Mouse (Mus musculus) macrophage (primary cell): ENCODE results near the gene Adamts20. TPM values are rescaled to one million over a fixed set of nuclear protein-coding genes. Genes with fewer than 3 reads are reported as not detected.

Experiments used
- H3K27ac ChIP-seq: fragments of 350-480 bp; formaldehyde crosslinking; 2 replicates; pipeline ENCODE4 v1.9.0; 2021
- H3K36me3 ChIP-seq: fragments of 350-480 bp; formaldehyde crosslinking; 2 replicates; pipeline ENCODE4 v1.9.0; 2021; ENCODE audit errors: inconsistent target
- H3K4me3 ChIP-seq: fragments of 350-480 bp; formaldehyde crosslinking; 2 replicates; pipeline ENCODE4 v1.9.0; 2021; ENCODE audit errors: inconsistent target
- H3K79me2 ChIP-seq: fragments of 350-480 bp; formaldehyde crosslinking; 2 replicates; pipeline ENCODE4 v1.9.0; 2021; ENCODE audit errors: inconsistent target
- WGBS: methylation state at CpG from one replicate; pipeline ENCODE4 v1.1.7; 2026; ENCODE audit warnings: inconsistent platforms; ENCODE audit not compliant: missing documents; 5-methylcytosine and 5-hydroxymethylcytosine counted together
- polyA plus RNA-seq: library from polyadenylated mRNA; stranded (reverse); fragments of 250-400 nt; gene quantifications from 3 replicates; pipeline ENCODE4 v1.2.4, GENCODE M21; 2018; ENCODE audit warnings: inconsistent platforms

The Adamts20 gene
- polyA plus RNA-seq, 1 experiment from 2014 or later = not detected

DNA sequence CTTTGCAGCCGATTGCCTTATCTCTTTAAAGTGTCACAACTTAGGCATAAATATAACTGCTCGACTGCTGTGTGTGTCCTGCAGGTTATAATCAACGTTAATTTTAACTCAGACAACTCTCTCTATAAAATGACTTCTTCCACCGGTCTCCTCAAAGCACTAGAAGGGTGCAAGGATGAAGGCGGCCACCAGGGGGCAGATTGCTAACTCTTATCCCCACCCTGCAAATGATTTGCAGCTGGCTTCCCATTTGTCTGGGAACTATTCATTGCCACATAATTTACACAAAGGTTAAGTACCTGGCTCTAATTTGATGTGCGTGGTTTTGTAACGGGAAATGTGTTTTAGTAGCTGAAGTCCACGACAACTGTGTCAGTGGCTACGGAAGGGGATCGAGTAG lies 122.9 kb downstream of the Adamts20 start:
- 62% methylated on average over 10 of the region's 10 CpGs for WGBS
- Histone ChIP-seq H3K36me3 (no peaks in the 10 kb centered on the region), H3K4me3 (no peak overlapping the region), H3K79me2 (no peaks in the 10 kb centered on the region), H3K27ac (no peak overlapping the region)

DNA sequence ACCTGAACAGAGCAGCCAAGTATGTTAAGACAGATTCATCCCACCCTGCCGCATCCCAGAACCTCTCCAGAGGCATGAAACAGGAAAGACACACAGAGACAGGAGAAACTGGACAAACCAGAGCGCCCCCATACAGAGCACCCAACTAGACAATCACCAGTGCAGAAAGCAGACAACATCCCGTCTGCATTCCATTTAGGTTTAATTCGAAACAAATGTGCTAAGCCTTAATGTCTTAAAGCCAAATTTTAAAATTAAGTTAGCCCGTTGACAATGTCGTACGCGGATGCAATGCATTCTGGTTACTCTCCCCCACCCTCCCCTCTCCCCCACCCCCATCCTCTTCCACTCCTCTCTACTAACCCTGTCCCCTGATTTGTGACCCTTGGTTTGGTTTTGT lies 126.2 kb downstream of the Adamts20 start:
- no peak overlapping the region for H3K4me3 ChIP-seq
- 96% methylated on average over 7 of the region's 8 CpGs for WGBS
- H3K79me2 ChIP-seq = no peaks in the 10 kb centered on the region
- no peaks in the 10 kb centered on the region for H3K36me3 ChIP-seq
- no peak overlapping the region for H3K27ac ChIP-seq

DNA sequence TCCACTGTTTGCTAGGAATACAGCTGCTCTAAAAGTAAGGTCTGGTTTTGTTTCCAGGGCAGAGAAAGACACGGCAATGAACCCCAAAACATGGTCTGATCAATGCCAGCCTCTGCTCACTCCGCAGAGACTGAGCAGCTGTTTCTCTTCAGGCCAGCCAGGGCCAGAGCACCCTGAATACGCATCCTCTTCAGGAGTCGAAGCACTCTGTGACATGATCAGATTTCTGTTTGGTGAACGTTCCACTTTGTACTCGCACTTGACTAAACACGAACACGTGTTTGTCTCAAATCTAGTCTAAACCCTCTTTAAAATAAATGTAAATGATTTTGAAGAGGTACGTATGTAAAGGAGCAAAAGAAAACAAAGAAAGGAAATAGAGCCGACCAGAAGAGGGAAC lies 130.6 kb downstream of the Adamts20 start:
- 81% methylated on average over 10 of the region's 10 CpGs for WGBS
- H3K79me2 ChIP-seq = no peaks in the 10 kb centered on the region
- no peaks in the 10 kb centered on the region for H3K36me3 ChIP-seq
- H3K4me3 ChIP-seq = no peak overlapping the region
- no peak overlapping the region for H3K27ac ChIP-seq

DNA sequence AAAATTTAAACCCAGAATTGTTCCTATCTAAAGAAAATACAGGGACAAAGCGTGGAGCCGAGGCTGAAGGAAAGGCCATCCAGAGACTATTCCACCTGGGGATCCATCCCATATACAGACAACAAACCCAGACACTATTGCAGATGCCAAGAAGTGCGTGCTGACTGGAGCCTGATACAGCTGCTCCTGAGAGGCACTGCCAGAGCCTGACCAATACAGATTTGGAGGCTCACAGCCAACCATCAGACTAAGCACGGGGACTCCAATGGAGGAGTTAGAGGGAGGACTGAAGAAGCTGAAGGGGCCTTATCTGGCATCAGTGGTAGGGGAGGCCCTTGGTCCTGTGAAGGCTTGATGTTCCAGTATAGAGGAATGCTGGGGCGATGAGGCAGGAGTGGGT lies 138.6 kb downstream of the Adamts20 start:
- Histone ChIP-seq H3K79me2 (no peaks in the 10 kb centered on the region), H3K4me3 (no peak overlapping the region), H3K27ac (no peak overlapping the region), H3K36me3 (no peaks in the 10 kb centered on the region)
- WGBS = 92% methylated on average over 5 of the region's 5 CpGs

DNA sequence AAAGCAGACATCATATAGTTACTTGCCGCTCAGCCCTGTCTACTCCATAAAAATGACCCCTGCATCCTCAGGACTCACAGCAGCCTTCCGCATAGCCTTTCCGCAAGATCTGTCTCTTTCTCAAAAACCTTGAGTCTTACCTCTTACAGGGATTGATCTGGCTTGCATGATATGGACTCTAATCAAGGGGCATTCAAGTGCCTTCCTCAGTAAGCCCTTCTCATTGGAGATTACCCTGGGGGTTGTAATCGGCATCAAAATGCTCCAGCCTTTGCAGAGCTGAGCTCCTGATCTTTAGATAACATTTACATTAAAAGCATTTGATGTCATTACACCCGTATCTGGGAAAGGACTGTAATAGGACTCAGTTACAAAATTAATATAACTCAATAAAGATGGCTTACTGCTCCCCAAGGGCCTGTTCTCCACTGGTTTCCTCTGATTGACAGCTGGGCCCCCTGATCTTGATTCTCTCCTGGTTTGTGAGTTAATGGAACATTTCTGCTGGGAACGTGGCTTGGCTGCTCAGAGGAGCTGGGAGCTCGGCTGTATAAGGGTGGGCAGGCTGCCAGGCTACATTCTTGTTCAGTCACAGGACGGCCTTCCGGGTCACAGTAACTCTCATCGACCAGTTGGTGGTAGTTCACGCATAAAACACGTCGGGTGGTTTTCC lies 139.6 kb downstream of the Adamts20 start:
- H3K27ac ChIP-seq = no peak overlapping the region
- H3K4me3 ChIP-seq = no peak overlapping the region
- WGBS = 92% methylated on average over 13 of the region's 13 CpGs
- no peaks in the 10 kb centered on the region for H3K79me2 ChIP-seq
- no peaks in the 10 kb centered on the region for H3K36me3 ChIP-seq

DNA sequence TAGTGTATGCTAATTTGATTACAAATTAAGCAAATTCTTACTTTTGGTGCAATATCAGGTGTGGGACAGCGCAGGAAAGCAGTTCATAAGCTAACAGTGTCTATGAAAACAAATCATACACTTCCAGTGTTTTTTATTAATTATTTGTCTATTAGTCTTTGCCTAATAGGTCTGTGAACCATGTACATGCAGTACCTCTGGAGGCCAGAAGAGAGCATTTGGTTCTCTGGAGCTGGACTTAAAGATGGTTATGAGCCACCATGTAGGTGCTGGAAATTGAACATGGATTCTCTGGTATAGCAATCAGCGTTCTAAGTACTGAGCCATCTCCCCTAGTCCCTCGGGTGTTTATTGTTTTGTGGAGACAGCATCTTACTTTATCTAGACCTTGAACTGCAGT lies 149.0 kb downstream of the Adamts20 start:
- Histone ChIP-seq H3K79me2 (no peaks in the 10 kb centered on the region), H3K4me3 (no peak overlapping the region), H3K36me3 (no peaks in the 10 kb centered on the region), H3K27ac (no peak overlapping the region)
- WGBS = 94% methylated on average over 3 of the region's 3 CpGs

DNA sequence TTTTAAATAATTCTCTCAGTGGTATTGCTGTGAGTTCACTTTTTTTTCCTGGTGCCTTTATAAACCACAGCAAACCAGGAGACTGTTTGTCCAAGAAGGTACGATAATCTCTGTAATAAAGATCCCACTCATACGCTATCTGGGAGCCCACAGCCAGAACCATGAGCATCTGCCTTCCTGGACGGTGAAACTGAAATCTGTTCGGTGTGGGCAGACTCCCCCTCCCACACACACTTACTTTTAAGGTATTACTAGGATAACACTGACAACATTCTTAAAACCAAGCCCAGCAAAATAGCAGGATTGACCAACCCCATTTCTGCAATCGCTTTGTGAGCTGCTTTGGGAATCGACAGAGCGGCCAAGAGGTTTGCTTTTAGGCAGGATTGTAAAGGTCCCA lies 155.5 kb downstream of the Adamts20 start:
- no peak overlapping the region for H3K4me3 ChIP-seq
- H3K27ac ChIP-seq = no peak overlapping the region
- H3K36me3 ChIP-seq = no peaks in the 10 kb centered on the region
- H3K79me2 ChIP-seq = no peaks in the 10 kb centered on the region
- 89% methylated on average over 7 of the region's 7 CpGs for WGBS

DNA sequence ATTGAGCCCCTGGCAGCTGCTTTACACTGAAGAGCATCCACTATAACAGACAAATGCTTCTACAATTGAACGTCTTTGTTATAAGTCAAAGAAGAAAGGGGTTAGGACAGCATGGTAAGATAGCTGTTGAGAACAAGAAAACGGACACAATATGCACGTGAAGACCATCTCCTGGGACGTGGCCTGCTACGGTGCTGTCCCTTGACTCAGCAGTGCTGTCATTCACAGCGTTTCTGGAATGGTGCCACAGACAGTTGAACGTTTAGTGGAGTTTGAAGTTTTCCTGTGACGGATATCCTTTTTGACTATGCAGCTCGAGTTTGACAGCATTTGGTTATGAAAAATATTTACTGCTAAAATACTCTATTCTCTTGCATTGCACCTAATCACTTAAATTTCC lies 157.3 kb downstream of the Adamts20 start:
- no peak overlapping the region for H3K4me3 ChIP-seq
- no peaks in the 10 kb centered on the region for H3K36me3 ChIP-seq
- no peaks in the 10 kb centered on the region for H3K79me2 ChIP-seq
- WGBS = 38% methylated on average over 9 of the region's 9 CpGs
- no peak overlapping the region for H3K27ac ChIP-seq

DNA sequence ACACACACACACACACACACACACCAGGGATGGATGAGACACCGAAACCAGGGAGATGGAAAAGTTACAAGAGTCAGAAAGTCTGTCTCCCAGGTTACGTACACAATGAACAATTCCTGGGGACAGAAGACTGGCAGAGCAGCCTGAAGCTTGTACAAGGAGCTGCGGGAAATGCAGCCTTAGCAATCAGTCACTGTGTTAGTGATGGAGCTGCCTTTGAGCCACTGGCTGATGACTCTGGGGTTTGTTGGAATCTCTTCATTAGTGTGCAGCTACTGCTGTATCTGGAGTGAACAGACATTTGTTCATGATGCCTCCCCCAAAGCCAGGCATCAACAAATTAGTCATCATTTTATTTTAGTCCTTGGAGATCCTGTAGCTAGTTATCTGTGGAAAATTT lies 162.1 kb downstream of the Adamts20 start:
- H3K79me2 ChIP-seq = no peaks in the 10 kb centered on the region
- no peak overlapping the region for H3K27ac ChIP-seq
- WGBS = 94% methylated on average over 3 of the region's 3 CpGs
- no peak overlapping the region for H3K4me3 ChIP-seq
- H3K36me3 ChIP-seq = no peaks in the 10 kb centered on the region

DNA sequence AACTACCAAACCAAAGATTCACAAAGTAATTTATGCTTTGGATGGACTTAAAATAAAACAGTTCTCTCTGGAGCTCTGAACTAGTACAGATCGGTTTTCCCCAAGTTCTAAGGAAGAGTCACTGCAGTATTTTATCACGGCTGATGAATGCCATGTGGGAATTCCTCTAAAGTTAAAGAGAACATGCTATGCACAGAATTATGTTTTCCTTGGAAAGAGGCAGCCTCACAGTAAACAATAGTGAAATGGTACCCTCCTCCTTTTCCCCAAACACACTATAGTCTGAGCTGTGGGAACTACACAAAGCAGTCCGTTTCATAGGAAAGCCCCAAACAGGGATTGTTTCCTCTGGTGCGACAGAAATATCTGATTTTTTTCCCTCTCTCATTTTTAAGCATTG lies 171.1 kb downstream of the Adamts20 start:
- H3K4me3 ChIP-seq = no peak overlapping the region
- WGBS = 87% methylated on average over 4 of the region's 4 CpGs
- no peaks in the 10 kb centered on the region for H3K36me3 ChIP-seq
- no peak overlapping the region for H3K27ac ChIP-seq
- H3K79me2 ChIP-seq = no peaks in the 10 kb centered on the region

DNA sequence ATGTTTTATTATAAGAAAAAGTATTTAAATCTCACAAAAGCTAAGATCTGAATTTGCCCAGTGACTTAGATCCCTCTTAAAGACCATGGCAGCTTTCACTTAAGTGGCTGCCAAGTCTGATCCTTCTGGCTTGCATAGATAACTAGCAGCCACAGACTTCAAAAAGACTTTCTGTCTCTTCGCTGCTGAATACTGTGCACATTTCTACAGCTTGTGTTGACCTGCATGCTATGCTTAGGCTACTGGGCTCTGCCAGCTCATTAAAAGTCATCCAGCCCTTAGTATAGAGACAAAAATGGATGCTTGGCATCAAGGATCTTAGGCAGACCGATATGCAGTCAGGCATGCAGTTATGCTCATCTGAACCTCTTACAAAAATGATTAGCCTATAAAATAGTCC lies 177.2 kb downstream of the Adamts20 start:
- Histone ChIP-seq H3K36me3 (no peaks in the 10 kb centered on the region), H3K27ac (no peak overlapping the region), H3K4me3 (no peak overlapping the region), H3K79me2 (no peaks in the 10 kb centered on the region)
- WGBS = 94% methylated on average over 2 of the region's 2 CpGs

DNA sequence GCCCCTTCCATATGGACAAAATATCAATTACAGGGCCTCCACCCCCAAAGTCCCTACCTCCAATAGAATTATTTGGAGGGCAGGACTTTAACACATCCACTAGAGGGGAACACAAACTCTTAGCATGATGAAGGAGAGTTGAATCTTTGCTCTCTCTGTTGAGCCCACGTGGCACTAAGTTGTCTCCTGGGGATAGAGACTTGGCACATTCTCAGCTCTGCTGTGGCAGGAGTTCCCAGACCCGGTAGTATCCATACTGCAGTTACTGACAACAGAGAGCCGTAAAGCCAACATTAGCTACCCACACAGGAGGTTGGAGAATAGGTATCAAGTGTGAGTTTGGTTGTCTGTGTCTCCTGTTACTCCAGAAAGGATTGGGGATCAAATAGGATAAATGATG lies 177.7 kb downstream of the Adamts20 start:
- Histone ChIP-seq H3K27ac (no peak overlapping the region), H3K79me2 (no peaks in the 10 kb centered on the region), H3K4me3 (no peak overlapping the region), H3K36me3 (no peaks in the 10 kb centered on the region)
- WGBS = 90% methylated on average over 3 of the region's 3 CpGs

DNA sequence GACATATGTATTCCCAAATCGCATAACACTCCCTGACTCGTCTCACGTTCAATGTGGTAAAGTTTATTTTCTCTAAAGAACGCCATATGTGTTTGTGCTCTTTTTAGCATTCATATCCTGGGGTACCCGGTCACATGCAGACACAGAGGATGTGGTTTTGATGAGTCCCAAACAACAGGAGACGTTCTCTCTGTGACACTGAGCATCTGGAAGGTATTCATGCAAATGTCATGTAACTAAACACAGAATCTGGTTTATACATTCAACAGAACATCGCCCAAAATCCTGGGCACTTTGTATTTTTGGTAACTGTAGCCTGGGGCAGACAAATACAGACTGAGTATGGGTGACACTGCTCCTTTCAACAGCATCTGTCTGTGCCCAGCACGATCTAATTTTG lies 188.8 kb downstream of the Adamts20 start:
- Histone ChIP-seq H3K36me3 (no peaks in the 10 kb centered on the region), H3K79me2 (no peaks in the 10 kb centered on the region), H3K4me3 (no peak overlapping the region), H3K27ac (no peak overlapping the region)
- WGBS = 79% methylated on average over 8 of the region's 8 CpGs

DNA sequence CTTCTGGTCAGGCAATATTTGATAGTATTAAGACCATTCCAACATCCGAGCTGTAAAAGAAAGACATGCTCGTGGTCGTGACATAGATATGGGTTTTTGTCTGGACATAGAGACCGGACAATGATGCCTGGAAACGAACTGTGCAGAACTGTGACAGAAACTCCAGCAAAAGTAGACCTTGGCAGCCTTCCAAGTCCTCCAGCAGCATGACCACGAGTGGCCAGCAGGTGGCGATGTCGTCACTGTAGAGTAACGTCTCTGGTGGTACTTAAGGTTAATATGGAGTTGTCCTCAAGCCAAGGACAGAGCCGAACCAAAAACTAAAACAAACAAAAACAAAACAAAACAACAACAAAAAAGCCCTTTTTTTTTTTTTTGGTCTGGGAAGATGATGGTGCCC lies 199.6 kb downstream of the Adamts20 start:
- Histone ChIP-seq H3K79me2 (no peaks in the 10 kb centered on the region), H3K27ac (no peak overlapping the region), H3K36me3 (no peaks in the 10 kb centered on the region), H3K4me3 (no peak overlapping the region)
- 29% methylated on average over 10 of the region's 10 CpGs for WGBS

DNA sequence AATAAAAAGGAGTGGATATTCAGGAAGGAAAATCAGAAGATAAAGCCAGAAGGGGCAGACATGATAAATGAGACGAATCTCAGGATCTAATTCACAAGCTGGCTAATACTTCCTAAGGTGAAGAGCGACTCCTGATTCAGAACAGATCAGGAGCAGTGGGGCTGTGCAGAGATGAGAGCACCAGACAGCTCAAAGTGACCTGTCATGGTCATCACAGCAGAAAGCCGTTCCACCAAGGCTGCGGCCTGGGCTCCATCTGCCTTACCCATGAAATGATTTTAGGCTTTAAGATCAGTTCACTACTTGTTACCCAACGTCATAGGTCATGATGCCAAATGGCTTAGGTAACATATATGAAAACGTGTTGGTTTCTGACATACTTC lies 200.7 kb downstream of the Adamts20 start:
- WGBS = 82% methylated on average over 6 of the region's 6 CpGs
- H3K27ac ChIP-seq = no peak overlapping the region
- no peaks in the 10 kb centered on the region for H3K36me3 ChIP-seq
- H3K4me3 ChIP-seq = no peak overlapping the region
- no peaks in the 10 kb centered on the region for H3K79me2 ChIP-seq

DNA sequence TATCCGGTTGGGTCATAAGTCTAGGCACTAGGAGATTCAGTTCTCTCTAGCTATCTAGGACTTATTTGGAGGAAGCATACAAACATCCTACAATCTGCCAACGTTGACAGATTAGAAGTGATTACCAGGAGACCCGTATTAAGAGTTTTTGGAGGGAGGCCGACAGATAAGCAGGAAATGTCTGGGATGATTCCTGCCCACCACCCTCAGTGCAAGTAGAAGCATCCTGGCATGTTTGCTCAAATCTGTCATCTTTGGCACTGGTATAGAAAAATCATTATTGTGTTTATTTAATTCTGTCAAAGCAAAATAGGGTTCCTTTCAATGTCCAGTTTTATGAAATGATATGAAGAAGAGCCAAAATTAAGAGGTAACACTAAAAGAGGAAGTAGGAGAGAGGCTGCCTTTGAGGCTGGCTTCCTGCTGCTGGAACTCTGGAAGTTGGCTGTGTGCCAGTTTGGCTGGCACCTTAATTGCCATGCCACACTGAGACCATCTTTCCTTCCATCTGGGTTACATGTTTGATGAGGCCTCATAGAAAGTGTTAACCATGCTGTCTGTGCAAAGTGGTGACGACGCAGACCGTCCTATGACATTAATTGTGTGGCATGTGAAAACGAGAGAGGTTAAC lies 201.2 kb downstream of the Adamts20 start:
- Histone ChIP-seq H3K27ac (no peak overlapping the region), H3K4me3 (no peak overlapping the region), H3K36me3 (no peaks in the 10 kb centered on the region), H3K79me2 (no peaks in the 10 kb centered on the region)
- WGBS = 47% methylated on average over 8 of the region's 8 CpGs
